Mouse (Mus musculus) ovary, adult 18-20 months (tissue): ENCODE measurements at regions not wholly inside any gene's neighbourhood (a gene's known extent, or its start where the extent isn't known, plus 50 kb on each side); places are given as distances from the start of the nearest gene placed in this dataset.
"Not testable (repeated sequence)": the region's sequence is repeated elsewhere in the genome, so short reads cannot be mapped to it uniquely, and the experiment has no call there.

Experiments used
- DNase-seq: peaks from one replicate; pipeline ENCODE4 v3.0.0; 2022; ENCODE audit warnings: low spot score, mixed read lengths

DNA sequence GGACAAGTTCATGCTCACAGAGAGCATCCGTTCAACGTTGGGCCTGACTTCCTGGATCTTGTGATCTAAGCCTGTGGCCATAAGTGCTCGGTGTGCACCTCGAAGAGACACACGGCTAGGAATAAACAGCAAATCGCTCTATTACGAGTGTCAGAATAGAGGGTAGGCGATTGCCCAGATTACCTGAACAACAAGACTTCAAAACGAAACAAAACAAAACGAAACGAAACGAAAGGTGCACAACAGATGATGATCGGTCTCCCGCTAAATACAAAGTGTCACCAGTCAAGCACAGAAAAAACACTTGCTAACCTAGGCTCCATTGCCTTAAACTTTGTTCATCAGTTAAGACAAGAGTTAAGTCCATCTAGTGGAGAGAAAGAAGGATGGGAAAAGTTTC, 67.4 kb downstream of the Pdia4 start:
- DNase-seq, result not testable (repeated sequence)

DNA sequence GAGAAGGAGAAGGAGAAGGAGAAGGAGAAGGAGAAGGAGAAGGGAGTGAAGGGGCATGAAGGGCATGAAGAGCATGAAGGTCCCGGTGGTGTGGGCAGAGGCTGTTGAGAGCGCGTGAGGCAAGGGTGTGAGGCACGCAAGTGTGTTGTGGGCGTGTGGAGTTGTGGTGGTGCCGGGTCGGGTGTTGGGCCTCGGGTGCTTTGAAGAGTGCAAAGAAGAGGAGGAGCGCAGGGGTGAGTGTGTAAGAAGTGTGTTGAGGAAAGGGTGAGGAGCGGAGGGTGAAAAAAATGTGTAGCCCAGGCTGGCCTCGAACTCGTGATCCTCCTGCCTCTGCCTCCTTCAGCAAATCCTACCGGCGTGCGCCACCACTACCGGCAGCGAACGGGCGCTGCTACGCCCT, 69.4 kb downstream of the Pdia4 start:
- DNase-seq, result not testable (repeated sequence)

DNA sequence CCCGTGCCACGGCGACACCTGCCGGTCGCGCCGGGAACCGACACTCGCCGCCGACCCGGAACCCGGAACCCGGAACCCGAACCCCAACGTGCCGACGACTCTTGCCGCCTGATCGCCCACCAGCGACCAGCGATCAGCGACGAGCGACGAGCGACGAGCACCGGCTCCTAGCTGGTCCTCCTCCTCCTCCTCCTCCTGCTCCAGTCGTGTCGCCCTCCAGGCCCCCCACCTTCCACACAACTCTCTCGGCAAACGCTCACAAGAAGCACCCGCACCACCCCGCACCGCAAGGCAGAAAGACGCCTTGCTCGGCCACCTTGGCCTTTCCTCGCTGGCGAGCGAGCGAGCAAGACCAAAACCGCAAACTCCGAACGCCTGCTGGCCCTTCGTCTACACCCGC, 73.0 kb downstream of the Pdia4 start:
- not testable (repeated sequence) for DNase-seq

DNA sequence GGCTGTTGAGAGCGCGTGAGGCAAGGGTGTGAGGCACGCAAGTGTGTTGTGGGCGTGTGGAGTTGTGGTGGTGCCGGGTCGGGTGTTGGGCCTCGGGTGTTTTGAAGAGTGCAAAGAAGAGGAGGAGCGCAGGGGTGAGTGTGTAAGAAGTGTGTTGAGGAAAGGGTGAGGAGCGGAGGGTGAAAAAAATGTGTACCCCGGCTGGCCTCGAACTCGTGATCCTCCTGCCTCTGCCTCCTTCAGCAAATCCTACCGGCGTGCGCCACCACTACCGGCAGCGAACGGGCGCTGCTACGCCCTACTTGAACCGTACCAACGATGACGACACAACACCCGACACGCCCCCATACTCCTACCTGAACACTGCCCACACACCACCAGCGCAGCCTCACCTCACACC, 73.5 kb downstream of the Pdia4 start:
- DNase-seq, result peak; percentile 24

DNA sequence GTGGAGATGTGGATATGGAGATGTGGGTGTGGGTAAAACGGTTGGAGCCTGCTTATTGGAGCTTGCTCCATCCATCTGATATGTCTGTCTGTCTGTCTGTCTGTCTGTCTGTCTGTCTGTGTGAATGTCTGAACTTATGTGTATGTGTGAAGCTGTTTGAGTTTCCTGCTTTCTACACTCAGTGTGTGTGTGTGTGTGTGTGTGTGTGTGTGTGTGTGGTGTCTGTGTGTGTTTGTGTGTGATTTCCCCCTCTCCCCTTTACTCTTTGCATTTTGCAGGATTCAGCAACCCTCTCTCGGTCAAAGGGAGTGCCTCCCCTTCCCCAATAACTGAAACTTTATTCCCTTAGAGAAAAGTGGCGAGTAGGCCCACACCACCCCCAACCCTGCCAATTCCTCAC, 75.3 kb downstream of the Pdia4 start:
- DNase-seq, result not testable (repeated sequence)
